Mouse (Mus musculus) limb, embryonic 15.5 days (tissue): ENCODE measurements at regions not wholly inside any gene's neighbourhood (a gene's known extent, or its start where the extent isn't known, plus 50 kb on each side); places are given as distances from the start of the nearest gene placed in this dataset.
"Not testable (repeated sequence)": the region's sequence is repeated elsewhere in the genome, so short reads cannot be mapped to it uniquely, and the experiment has no call there.

Source experiments
- ATAC-seq: fragments of 200-750 bp; cut with Nextera tagmentation; 2 replicates; pipeline ENCODE4 v1.8.0; 2017; ENCODE audit warnings: low read depth, moderate TSS enrichment; ENCODE audit not compliant: insufficient number of reproducible peaks, low FRiP score, low TSS enrichment
- H3K27ac ChIP-seq: fragments of 300-500 bp; sonication (generic); 2 replicates; pipeline ENCODE4 v1.5.1; 2015; ENCODE audit warnings: moderate library complexity, mild to moderate bottlenecking, inconsistent platforms
- H3K27me3 ChIP-seq: fragments of 300-500 bp; sonication (generic); 2 replicates; pipeline ENCODE4 v1.6.1; 2015; ENCODE audit warnings: inconsistent platforms
- H3K36me3 ChIP-seq: fragments of 300-500 bp; sonication (generic); 2 replicates; pipeline ENCODE4 v1.6.1; 2015; ENCODE audit warnings: inconsistent platforms
- H3K4me1 ChIP-seq: fragments of 300-500 bp; sonication (generic); 2 replicates; pipeline ENCODE4 v1.6.1; 2015; ENCODE audit warnings: inconsistent platforms
- H3K4me2 ChIP-seq: fragments of 300-500 bp; sonication (generic); 2 replicates; pipeline ENCODE4 v1.6.1; 2015; ENCODE audit warnings: mild to moderate bottlenecking, inconsistent platforms
- H3K4me3 ChIP-seq: fragments of 300-500 bp; sonication (generic); 2 replicates; pipeline ENCODE4 v1.5.1; 2015; ENCODE audit warnings: mild to moderate bottlenecking, inconsistent platforms
- H3K9ac ChIP-seq: fragments of 300-500 bp; sonication (generic); 2 replicates; pipeline ENCODE4 v1.6.1; 2015; ENCODE audit warnings: inconsistent platforms
- H3K9me3 ChIP-seq: fragments of 300-500 bp; sonication (generic); 2 replicates; pipeline ENCODE4 v1.6.1; 2016; ENCODE audit warnings: inconsistent platforms
- WGBS: fragments of 180-500 bp; shearing (Covaris S2); methylation state at CpG from one replicate; pipeline ENCODE4 v1.1.7; 2015; 5-methylcytosine and 5-hydroxymethylcytosine counted together

DNA sequence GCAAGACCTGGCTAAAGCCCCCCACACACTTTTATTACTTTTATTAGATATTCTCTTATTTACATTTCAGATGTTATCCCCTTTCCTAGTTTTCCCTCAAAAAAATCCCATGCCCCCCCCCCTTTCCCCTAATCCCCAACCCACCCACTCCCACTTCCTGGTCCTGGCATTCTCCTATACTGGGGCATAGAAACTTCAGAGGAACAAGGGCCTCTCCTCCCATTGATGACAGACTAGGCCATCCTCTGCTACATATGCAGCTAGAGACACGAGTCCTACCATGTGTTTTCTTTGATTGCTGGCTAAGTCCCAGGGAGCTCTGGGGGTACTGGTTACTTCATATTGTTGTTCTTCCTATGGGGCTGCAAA lies 116.8 kb downstream of the Rfpl4b start:
- H3K9me3 ChIP-seq, H3K4me3 ChIP-seq, H3K9ac ChIP-seq, H3K36me3 ChIP-seq, H3K27me3 ChIP-seq, H3K4me2 ChIP-seq, H3K4me1 ChIP-seq: not testable (repeated sequence)
- 29% methylated on average over 1 of the region's 1 CpGs for WGBS
- peak; percentile 48; the same call in 1 of the 2 replicates for ATAC-seq
- H3K27ac ChIP-seq, result peak overlapping the region; percentile 27; the same call in 1 of the 2 replicates

- Histone ChIP-seq H3K36me3 (no peaks in the 10 kb centered on the region), H3K4me3 (no peak overlapping the region), H3K4me1 (no peaks in the 10 kb centered on the region), H3K27ac (peak overlapping the region; percentile 27; the same call in 1 of the 2 replicates), H3K9ac (no peak overlapping the region), H3K27me3 (no peaks in the 10 kb centered on the region), H3K9me3 (no peaks in the 10 kb centered on the region), H3K4me2 (no peak overlapping the region)
- ATAC-seq, result peak; percentile 76; the same call in 1 of the 2 replicates
- 55% methylated on average over 4 of the region's 4 CpGs for WGBS
These were observed 117.4 kb downstream of the Rfpl4b start for GRCm38 (mm10) chr10:38703954-38704761.

DNA sequence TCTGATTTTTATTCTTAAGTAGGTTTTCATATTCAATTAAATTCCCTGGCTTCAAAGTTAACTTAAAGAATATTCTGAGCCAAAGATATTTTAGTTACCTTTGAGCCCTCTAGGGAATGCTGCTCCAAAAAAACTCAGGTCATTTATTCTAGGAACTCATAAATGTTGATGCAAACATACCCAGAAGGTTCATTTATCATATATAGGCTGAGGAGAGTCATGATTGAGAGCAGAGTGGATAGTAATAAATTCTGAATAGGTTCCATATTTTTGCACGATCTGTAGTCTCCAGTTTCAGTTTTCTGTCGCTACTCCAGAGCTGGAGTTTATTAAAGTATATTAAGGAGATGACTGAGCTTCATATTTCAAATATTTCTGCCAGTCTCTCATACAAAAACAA lies 144.1 kb downstream of the Rfpl4b start:
- H3K27me3 ChIP-seq, result no peaks in the 10 kb centered on the region
- no peak for ATAC-seq
- no peaks in the 10 kb centered on the region for H3K4me1 ChIP-seq
- no peaks in the 10 kb centered on the region for H3K9me3 ChIP-seq
- WGBS, result 20% methylated on average over 2 of the region's 2 CpGs
- no peak overlapping the region for H3K4me2 ChIP-seq
- H3K36me3 ChIP-seq, result no peaks in the 10 kb centered on the region
- no peak overlapping the region for H3K27ac ChIP-seq
- no peak overlapping the region for H3K9ac ChIP-seq
- H3K4me3 ChIP-seq, result no peak overlapping the region

GRCm38 (mm10) chr10:38668610-38669009 lies 153.0 kb downstream of the Rfpl4b start:
- Histone ChIP-seq H3K9me3 (no peaks in the 10 kb centered on the region), H3K4me3 (no peak overlapping the region), H3K36me3 (no peaks in the 10 kb centered on the region), H3K9ac (no peak overlapping the region), H3K27me3 (no peaks in the 10 kb centered on the region), H3K4me1 (no peaks in the 10 kb centered on the region), H3K4me2 (no peak overlapping the region), H3K27ac (no peak overlapping the region)
- ATAC-seq, result no peak

GRCm38 (mm10) chr10:38667841-38668240 lies 153.7 kb downstream of the Rfpl4b start:
- H3K36me3 ChIP-seq, result no peaks in the 10 kb centered on the region
- ATAC-seq, result no peak
- no peak overlapping the region for H3K27ac ChIP-seq
- H3K9me3 ChIP-seq, result no peaks in the 10 kb centered on the region
- H3K4me2 ChIP-seq, result no peak overlapping the region
- no peak overlapping the region for H3K9ac ChIP-seq
- no peak overlapping the region for H3K4me3 ChIP-seq
- no peaks in the 10 kb centered on the region for H3K27me3 ChIP-seq
- H3K4me1 ChIP-seq, result no peaks in the 10 kb centered on the region

DNA sequence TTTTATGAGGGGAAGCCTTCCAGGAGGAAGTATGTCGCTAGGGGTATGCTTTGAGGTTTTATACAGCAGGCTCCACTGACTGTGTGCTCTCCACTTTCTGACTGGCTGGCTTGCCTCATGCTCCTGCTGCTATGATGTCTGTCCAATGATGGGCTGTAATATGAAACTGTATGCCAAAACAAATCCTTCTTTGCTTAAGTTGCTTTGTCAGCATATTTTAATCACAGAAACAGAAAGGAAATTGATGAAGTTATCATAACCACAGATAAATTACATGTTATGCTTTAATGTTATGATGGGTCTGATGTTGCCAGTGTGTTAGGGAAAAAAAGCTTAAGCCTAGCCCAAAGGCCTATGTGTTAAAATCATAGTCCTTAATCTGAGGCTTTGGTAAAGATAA lies 185.9 kb downstream of the Rfpl4b start:
- Histone ChIP-seq H3K36me3 (no peaks in the 10 kb centered on the region), H3K4me1 (no peaks in the 10 kb centered on the region), H3K9me3 (no peaks in the 10 kb centered on the region), H3K27ac (no peak overlapping the region), H3K4me2 (no peak overlapping the region), H3K4me3 (no peak overlapping the region), H3K9ac (no peak overlapping the region), H3K27me3 (no peaks in the 10 kb centered on the region)
- WGBS, result 31% methylated on average over 1 of the region's 1 CpGs
- no peak for ATAC-seq

- H3K4me1 ChIP-seq, result no peaks in the 10 kb centered on the region
- H3K27ac ChIP-seq, result no peak overlapping the region
- no peak for ATAC-seq
- H3K4me2 ChIP-seq, result no peak overlapping the region
- H3K27me3 ChIP-seq, result no peaks in the 10 kb centered on the region
- no peak overlapping the region for H3K9ac ChIP-seq
- no peak overlapping the region for H3K4me3 ChIP-seq
- 76% methylated on average over 4 of the region's 4 CpGs for WGBS
- no peaks in the 10 kb centered on the region for H3K9me3 ChIP-seq
- no peaks in the 10 kb centered on the region for H3K36me3 ChIP-seq
These were observed 191.6 kb downstream of the Rfpl4b start for GRCm38 (mm10) chr10:38629907-38630505.

GRCm38 (mm10) chr10:38623399-38623798 lies 198.2 kb downstream of the Rfpl4b start:
- Histone ChIP-seq H3K9ac (no peak overlapping the region), H3K4me1 (no peaks in the 10 kb centered on the region), H3K27me3 (no peaks in the 10 kb centered on the region), H3K36me3 (no peaks in the 10 kb centered on the region), H3K4me2 (no peak overlapping the region), H3K9me3 (no peaks in the 10 kb centered on the region), H3K27ac (no peak overlapping the region), H3K4me3 (no peak overlapping the region)
- ATAC-seq, result no peak
- WGBS, result 95% methylated on average over 1 of the region's 1 CpGs

GRCm38 (mm10) chr10:38609606-38610510 lies 211.7 kb downstream of the Rfpl4b start:
- Histone ChIP-seq H3K27me3 (no peaks in the 10 kb centered on the region), H3K27ac (no peak overlapping the region), H3K4me3 (no peak overlapping the region), H3K4me2 (no peak overlapping the region), H3K9ac (no peak overlapping the region), H3K9me3 (no peaks in the 10 kb centered on the region), H3K4me1 (no peaks in the 10 kb centered on the region), H3K36me3 (no peaks in the 10 kb centered on the region)
- WGBS, result 81% methylated on average over 5 of the region's 5 CpGs
- ATAC-seq, result no peak

- H3K4me1 ChIP-seq, result no peaks in the 10 kb centered on the region
- no peaks in the 10 kb centered on the region for H3K9me3 ChIP-seq
- no peak for ATAC-seq
- H3K9ac ChIP-seq, result no peak overlapping the region
- no peak overlapping the region for H3K4me3 ChIP-seq
- H3K36me3 ChIP-seq, result no peaks in the 10 kb centered on the region
- no peak overlapping the region for H3K27ac ChIP-seq
- no peaks in the 10 kb centered on the region for H3K27me3 ChIP-seq
- WGBS, result 70% methylated on average over 2 of the region's 2 CpGs
- no peak overlapping the region for H3K4me2 ChIP-seq
These were observed 235.5 kb downstream of the Rfpl4b start for GRCm38 (mm10) chr10:38586061-38586460.

DNA sequence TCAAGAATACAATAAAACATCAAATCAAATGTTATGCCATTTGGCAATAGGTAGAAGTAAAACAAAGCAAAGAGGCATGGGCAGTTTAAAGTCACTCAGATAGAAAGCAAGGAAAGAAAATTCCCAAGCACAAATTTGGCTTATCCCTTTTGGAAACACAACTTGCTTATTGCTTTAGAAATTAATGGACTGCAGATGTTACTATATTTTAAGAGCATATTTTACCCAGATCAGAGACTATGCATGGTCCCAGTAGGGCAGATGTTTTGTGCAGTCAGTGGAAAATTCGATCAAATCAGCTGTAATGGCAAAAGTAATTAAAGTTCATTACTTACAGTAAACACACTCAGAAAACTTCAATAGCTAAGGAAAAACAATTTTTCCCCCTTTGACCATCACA lies 245.9 kb downstream of the Rfpl4b start:
- 14% methylated on average over 1 of the region's 1 CpGs for WGBS
- no peak for ATAC-seq

GRCm38 (mm10) chr10:38573728-38574127 lies 247.9 kb downstream of the Rfpl4b start:
- Histone ChIP-seq H3K4me1 (no peaks in the 10 kb centered on the region), H3K27me3 (no peaks in the 10 kb centered on the region), H3K4me3 (no peak overlapping the region), H3K27ac (no peak overlapping the region), H3K4me2 (no peak overlapping the region), H3K9ac (no peak overlapping the region), H3K9me3 (no peaks in the 10 kb centered on the region), H3K36me3 (no peaks in the 10 kb centered on the region)
- ATAC-seq, result no peak
- WGBS, result 45% methylated on average over 1 of the region's 1 CpGs

More for the DNA sequence above, 245.9 kb downstream of the Rfpl4b start:
- Histone ChIP-seq H3K4me3 (no peak overlapping the region), H3K9ac (no peak overlapping the region), H3K27ac (no peak overlapping the region), H3K9me3 (no peaks in the 10 kb centered on the region), H3K4me1 (no peaks in the 10 kb centered on the region), H3K4me2 (no peak overlapping the region), H3K36me3 (no peaks in the 10 kb centered on the region), H3K27me3 (no peaks in the 10 kb centered on the region)
